Mouse (Mus musculus) lung, postnatal 0 days (tissue): ENCODE results near the gene Mmp21. TPM values are rescaled to one million over a fixed set of nuclear protein-coding genes. Genes with fewer than 3 reads are reported as not detected.
"Not testable (repeated sequence)": the region's sequence is repeated elsewhere in the genome, so short reads cannot be mapped to it uniquely, and the experiment has no call there.

Experiments used
- ATAC-seq: fragments of 200-750 bp; cut with Nextera tagmentation; 2 replicates; pipeline ENCODE4 v1.8.0; 2017; ENCODE audit warnings: moderate library complexity
- DNase-seq: peaks from one replicate; pipeline ENCODE4 v3.0.0-alpha.2; 2016; ENCODE audit warnings: low spot score
- H3K27ac ChIP-seq: fragments of 300-500 bp; sonication (generic); 2 replicates; pipeline ENCODE4 v1.5.1; 2014; ENCODE audit warnings: antibody characterized with exemption, mild to moderate bottlenecking, low read length, mixed read lengths
- H3K27me3 ChIP-seq: fragments of 300-500 bp; sonication (generic); replicated peaks from 2 replicates; pipeline ENCODE4 v1.6.1; 2014; ENCODE audit warnings: low read length, mixed read lengths; ENCODE audit not compliant: insufficient read depth
- H3K36me3 ChIP-seq: fragments of 300-500 bp; sonication (generic); 2 replicates; pipeline ENCODE4 v1.6.1; 2014; ENCODE audit warnings: low read length, mixed read lengths; ENCODE audit not compliant: insufficient read depth
- H3K4me1 ChIP-seq: fragments of 300-500 bp; sonication (generic); 2 replicates; pipeline ENCODE4 v1.6.1; 2014; ENCODE audit warnings: antibody characterized with exemption, low read depth, low read length, mixed read lengths; ENCODE audit not compliant: insufficient read depth
- H3K4me2 ChIP-seq: fragments of 300-500 bp; sonication (generic); replicated peaks from 2 replicates; pipeline ENCODE4 v1.6.1; 2014; ENCODE audit warnings: low read depth, mild to moderate bottlenecking, low read length, moderate library complexity, mixed read lengths
- H3K4me3 ChIP-seq: fragments of 300-500 bp; sonication (generic); 2 replicates; pipeline ENCODE4 v1.5.1; 2014; ENCODE audit warnings: low read depth, low read length
- H3K9ac ChIP-seq: fragments of 300-500 bp; sonication (generic); replicated peaks from 2 replicates; pipeline ENCODE4 v1.6.1; 2014; ENCODE audit warnings: low read depth, mild to moderate bottlenecking
- H3K9me3 ChIP-seq: fragments of 300-500 bp; sonication (generic); 2 replicates; pipeline ENCODE4 v1.6.1; 2016; ENCODE audit warnings: low read length, mixed read lengths
- CTCF ChIP-seq: IDR thresholded peaks from 2 replicates; pipeline ENCODE4 v1.5.1; 2016; ENCODE audit warnings: antibody characterized with exemption, mild to moderate bottlenecking
- EP300 ChIP-seq: IDR thresholded peaks from 2 replicates; pipeline ENCODE4 v1.6.1; 2016; ENCODE audit warnings: antibody characterized with exemption, mild to moderate bottlenecking, control low read depth
- WGBS: fragments of 180-500 bp; shearing (Covaris S2); extraction: QIAGEN DNeasy Blood & Tissue Kit; methylation state at CpG from one replicate; pipeline ENCODE4 v1.1.7; 2014; 5-methylcytosine and 5-hydroxymethylcytosine counted together
- polyA plus RNA-seq: library from polyadenylated mRNA; unstranded; fragments of >200 nt; fragmentation: Nextera tagmentation; extraction: Ambion mirVana; gene quantifications from 2 replicates; pipeline ENCODE4 v1.2.1, GENCODE M21; 2015

The Mmp21 gene
- polyA plus RNA-seq, 1 experiment from 2014 or later = not detected

DNA sequence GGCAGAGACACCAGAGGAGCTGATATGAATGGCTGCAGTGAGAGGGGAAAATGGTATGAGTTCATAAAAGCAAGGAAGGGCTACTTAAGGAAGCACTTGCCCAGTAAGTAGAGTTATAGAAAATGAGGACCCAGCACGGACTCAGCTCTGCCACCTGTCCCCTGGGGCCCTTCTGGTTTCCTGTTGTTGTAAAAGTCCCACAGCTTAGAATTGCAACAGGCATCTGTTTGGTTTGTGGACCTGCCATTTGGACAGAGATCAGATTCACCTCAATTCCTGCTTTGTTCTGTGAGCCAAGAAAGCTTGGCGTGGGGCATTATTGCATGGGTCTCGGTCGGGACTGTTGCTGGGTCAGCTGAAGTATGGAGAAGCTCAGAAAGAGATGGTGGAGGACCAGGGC lies 35.5 kb upstream of the Mmp21 start:
- no peak for ATAC-seq
- Histone ChIP-seq H3K4me3 (no peak overlapping the region), H3K9me3 (no peaks in the 10 kb centered on the region), H3K27me3 (no peaks in the 10 kb centered on the region), H3K4me2 (no peak overlapping the region), H3K4me1 (no peaks in the 10 kb centered on the region), H3K36me3 (peaks cover 44% of the 10 kb centered on the region), H3K9ac (no peak overlapping the region), H3K27ac (no peak overlapping the region)
- DNase-seq = no peak
- TF ChIP-seq CTCF (no peak), EP300 (no peak)
- WGBS = 91% methylated on average over 4 of the region's 4 CpGs

DNA sequence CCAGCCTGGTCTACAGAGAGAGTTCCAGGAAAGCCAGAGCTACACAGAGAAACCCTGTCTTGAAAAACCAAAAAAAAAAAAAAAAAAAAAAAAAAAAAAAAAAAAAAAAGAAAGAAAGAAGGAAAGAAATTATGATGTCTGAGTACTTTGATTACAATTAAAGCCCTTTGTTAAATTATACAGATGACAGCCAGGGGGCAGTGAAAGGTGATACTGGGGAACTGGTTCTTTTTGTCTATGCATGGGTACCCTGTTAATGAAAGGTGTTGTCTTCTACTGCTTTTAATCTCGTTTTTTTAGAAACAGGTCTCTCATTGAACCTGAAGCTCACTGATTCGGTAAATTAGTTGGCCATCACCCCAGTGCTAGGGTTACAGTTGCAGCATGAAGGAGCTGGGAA lies 27.4 kb upstream of the Mmp21 start:
- TF ChIP-seq CTCF (peak; percentile 36), EP300 (no peak)
- WGBS = 90% methylated on average over 2 of the region's 2 CpGs
- Histone ChIP-seq H3K36me3 (no peaks in the 10 kb centered on the region), H3K4me1 (peaks cover 2% of the 10 kb centered on the region; the same call in 1 of the 2 replicates), H3K27ac (no peak overlapping the region), H3K9me3 (no peaks in the 10 kb centered on the region), H3K9ac (no peak overlapping the region), H3K4me3 (no peak overlapping the region), H3K27me3 (no peaks in the 10 kb centered on the region), H3K4me2 (no peak overlapping the region)
- DNase-seq = peak; percentile 40
- no peak for ATAC-seq

DNA sequence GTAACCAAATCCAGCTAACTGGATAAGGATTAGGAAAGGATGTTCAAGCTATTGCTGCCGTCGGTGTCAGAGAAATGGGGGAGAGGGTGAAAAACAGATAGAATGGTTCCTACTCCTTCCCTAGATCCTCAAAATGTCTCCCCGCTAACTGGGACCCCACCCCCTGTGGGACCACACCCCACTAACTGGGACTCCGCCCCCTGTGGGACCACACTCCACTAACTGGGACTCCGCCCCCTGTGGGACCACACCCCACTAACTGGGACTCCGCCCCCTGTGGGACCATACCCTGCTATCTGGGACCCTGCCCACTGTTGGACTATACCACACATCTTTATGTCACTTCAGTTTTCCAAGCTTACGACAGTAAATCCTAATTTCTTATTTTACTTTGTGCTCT lies 24.0 kb upstream of the Mmp21 start:
- DNase-seq (no peak), ATAC-seq (no peak)
- H3K9ac ChIP-seq = no peak overlapping the region
- no peaks in the 10 kb centered on the region; the same call in 1 of the 2 replicates for H3K4me1 ChIP-seq
- no peak for TF ChIP-seq CTCF
- no peak for TF ChIP-seq EP300
- H3K36me3 ChIP-seq = no peaks in the 10 kb centered on the region
- no peaks in the 10 kb centered on the region for H3K27me3 ChIP-seq
- no peak overlapping the region for H3K4me2 ChIP-seq
- H3K9me3 ChIP-seq = no peaks in the 10 kb centered on the region
- no peak overlapping the region for H3K27ac ChIP-seq
- H3K4me3 ChIP-seq = no peak overlapping the region
- 94% methylated on average over 7 of the region's 7 CpGs for WGBS

DNA sequence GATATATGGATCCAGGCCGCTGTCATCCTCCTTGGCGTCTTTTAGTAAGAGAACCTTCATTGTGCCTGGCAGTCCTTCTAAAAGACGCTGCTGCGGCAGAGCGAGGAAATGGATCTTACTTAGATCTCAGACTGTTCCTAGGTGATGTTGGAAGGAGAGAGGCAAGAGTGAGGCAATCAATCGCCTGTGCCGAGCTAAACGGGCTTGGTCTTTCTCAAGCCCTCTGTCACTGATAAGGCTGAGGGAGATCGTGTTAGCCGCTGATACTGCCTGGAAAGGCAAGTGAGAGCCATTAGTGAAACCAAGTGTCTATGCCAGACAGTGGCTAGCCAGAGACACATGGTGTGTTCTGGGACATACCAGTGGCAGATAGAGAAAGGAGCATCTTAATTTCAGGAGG lies 22.5 kb upstream of the Mmp21 start:
- Histone ChIP-seq H3K9ac (no peak overlapping the region), H3K4me1 (no peaks in the 10 kb centered on the region), H3K4me3 (no peak overlapping the region), H3K27me3 (no peaks in the 10 kb centered on the region), H3K9me3 (no peaks in the 10 kb centered on the region), H3K4me2 (no peak overlapping the region), H3K27ac (no peak overlapping the region), H3K36me3 (no peaks in the 10 kb centered on the region)
- ATAC-seq (no peak), DNase-seq (no peak)
- TF ChIP-seq EP300 (no peak), CTCF (no peak)
- WGBS = 68% methylated on average over 10 of the region's 10 CpGs

DNA sequence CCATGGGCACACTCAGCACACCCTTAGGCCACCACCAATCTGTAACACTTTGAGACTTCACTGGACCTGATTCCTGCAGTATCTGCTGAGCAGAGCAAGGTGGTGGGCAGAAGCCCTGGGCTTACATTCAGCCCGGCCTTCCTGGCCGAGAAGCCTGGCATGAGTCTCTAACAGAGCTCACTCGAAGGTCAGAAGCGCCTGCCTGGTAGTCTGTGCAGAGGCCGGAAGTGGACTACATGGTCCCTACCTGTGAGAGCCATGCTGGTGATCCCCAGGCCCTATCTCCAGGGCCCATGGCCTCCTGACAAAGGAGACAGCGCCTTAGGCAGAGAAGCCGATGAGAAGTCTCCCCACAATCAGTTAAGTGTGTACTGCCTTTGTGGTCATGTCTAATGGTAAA lies 21.5 kb upstream of the Mmp21 start:
- Histone ChIP-seq H3K4me3 (no peak overlapping the region), H3K9ac (no peak overlapping the region), H3K4me2 (no peak overlapping the region), H3K27me3 (no peaks in the 10 kb centered on the region), H3K36me3 (no peaks in the 10 kb centered on the region), H3K9me3 (no peaks in the 10 kb centered on the region), H3K4me1 (no peaks in the 10 kb centered on the region), H3K27ac (no peak overlapping the region)
- DNase-seq (no peak), ATAC-seq (no peak)
- TF ChIP-seq CTCF = no peak
- TF ChIP-seq EP300 = no peak
- 94% methylated on average over 7 of the region's 7 CpGs for WGBS

DNA sequence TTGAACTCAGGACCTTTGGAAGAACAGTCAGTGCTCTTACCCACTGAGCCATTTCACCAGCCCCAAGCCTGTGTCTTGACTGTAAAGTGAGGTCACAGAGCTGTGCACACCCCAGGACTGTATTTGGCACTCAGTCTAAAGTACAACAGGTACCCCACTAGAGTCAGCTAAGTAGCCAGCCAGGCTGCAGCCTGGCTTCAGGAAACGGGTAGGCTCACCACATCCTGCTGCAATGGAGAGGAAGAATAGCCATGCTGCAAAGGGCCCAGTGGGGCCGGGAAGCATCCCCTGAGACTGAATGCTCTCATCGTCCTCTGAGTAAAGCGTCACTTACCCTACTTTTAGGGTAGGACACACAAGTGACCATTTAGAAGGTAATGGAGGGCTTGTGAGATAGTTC lies 20.0 kb upstream of the Mmp21 start:
- no peak for ATAC-seq
- H3K27ac ChIP-seq = no peak overlapping the region
- no peak overlapping the region for H3K4me3 ChIP-seq
- no peak for DNase-seq
- no peak overlapping the region for H3K4me2 ChIP-seq
- no peaks in the 10 kb centered on the region for H3K4me1 ChIP-seq
- no peaks in the 10 kb centered on the region for H3K9me3 ChIP-seq
- TF ChIP-seq EP300 = no peak
- no peak for TF ChIP-seq CTCF
- no peak overlapping the region for H3K9ac ChIP-seq
- WGBS = 75% methylated on average over 4 of the region's 4 CpGs
- no peaks in the 10 kb centered on the region for H3K27me3 ChIP-seq
- no peaks in the 10 kb centered on the region for H3K36me3 ChIP-seq

DNA sequence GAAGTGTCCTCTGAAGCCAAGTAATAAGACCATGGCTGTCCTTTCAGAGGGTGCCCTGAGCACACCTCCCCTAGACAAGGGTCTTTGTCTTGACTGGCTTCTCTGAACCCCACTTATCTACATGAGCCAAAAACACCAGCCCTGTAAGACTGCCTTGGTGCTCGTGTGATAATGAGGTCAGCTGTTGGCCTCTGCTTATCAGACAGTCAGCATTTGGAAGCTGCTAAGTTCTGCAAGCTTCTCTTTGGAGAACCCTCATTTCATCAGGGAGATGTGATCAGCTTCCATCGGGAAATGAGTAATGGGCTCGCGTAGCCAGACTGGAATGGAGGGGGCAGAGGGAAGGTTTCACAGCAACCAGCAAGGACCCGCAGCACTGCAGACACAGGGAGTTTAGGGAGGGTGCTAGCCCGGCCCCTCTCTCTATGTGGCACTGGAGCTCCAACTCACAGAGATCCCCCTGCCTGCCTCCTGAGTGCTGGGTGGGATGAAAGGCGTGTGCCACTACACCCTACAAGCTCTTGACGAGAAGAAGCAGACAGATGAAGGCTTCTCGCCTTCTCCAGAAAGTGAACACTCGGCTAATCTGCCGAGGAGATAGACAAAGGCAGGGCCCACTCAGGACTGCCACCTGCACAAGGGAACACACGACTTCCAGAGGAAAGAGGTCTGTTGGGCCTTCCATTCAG lies 18.3 kb upstream of the Mmp21 start:
- WGBS = 81% methylated on average over 12 of the region's 12 CpGs
- Histone ChIP-seq H3K4me2 (no peak overlapping the region), H3K9me3 (no peaks in the 10 kb centered on the region), H3K4me3 (no peak overlapping the region), H3K27me3 (no peaks in the 10 kb centered on the region), H3K9ac (no peak overlapping the region), H3K36me3 (no peaks in the 10 kb centered on the region), H3K4me1 (no peaks in the 10 kb centered on the region), H3K27ac (no peak overlapping the region)
- DNase-seq (no peak), ATAC-seq (no peak)
- TF ChIP-seq CTCF (no peak), EP300 (no peak)

DNA sequence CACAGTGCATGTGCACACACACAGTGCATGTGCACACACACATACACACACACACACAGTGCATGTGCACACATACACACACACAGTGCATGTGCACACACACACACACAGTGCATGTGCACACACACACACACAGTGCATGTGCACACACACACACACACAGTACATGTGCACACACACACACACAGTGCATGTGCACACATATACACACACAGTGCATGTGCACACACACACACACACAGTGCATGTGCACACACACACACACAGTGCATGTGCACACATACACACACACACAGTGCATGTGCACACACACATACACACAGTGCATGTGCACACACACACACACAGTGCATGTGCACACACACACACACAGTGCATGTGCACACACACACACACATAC lies 5.8 kb upstream of the Mmp21 start:
- H3K4me3 ChIP-seq, H3K27ac ChIP-seq, H3K4me1 ChIP-seq, H3K4me2 ChIP-seq, DNase-seq, H3K36me3 ChIP-seq, H3K9ac ChIP-seq, H3K9me3 ChIP-seq, H3K27me3 ChIP-seq, ATAC-seq: not testable (repeated sequence)
